Mouse (Mus musculus): ENCODE data around the gene Rhno1. TPM values are rescaled to one million over a fixed set of nuclear protein-coding genes. Genes with fewer than 3 reads are reported as not detected.
"Not testable (repeated sequence)": the region's sequence is repeated elsewhere in the genome, so short reads cannot be mapped to it uniquely, and the experiment has no call there.

Rhno1 gene
- polyA plus RNA-seq, 1 experiment from 2014 or later, result 192 TPM

- Histone ChIP-seq H3K9me3 (no peaks in the 10 kb centered on the region), H3K4me3 (no peak overlapping the region), H3K36me3 (replicated peaks) (peaks cover 14% of the 10 kb centered on the region), H3K27ac (no peak overlapping the region), H3K4me1 (no peaks in the 10 kb centered on the region), H3K27me3 (ENCODE audit: poor library complexity, severe bottlenecking) (no peaks in the 10 kb centered on the region)
- no peak for DNase-seq (ENCODE audit: extremely low spot score, low spot score)
- 84% methylated on average over 3 of the region's 3 CpGs for WGBS
Measured at GRCm38 (mm10) chr6:128381254-128381653, 18.5 kb upstream of the Rhno1 start.

- H3K27me3 ChIP-seq (ENCODE audit: poor library complexity, severe bottlenecking); H3K4me1 ChIP-seq; H3K27ac ChIP-seq; H3K9me3 ChIP-seq; H3K4me3 ChIP-seq; DNase-seq (ENCODE audit: extremely low spot score, low spot score): not testable (repeated sequence)
- H3K36me3 ChIP-seq (replicated peaks), result peaks cover 20% of the 10 kb centered on the region
- WGBS, result 76% methylated on average over 1 of the region's 1 CpGs
Measured at GRCm38 (mm10) chr6:128380594-128381167, 18.0 kb upstream of the Rhno1 start.

- WGBS, result 87% methylated on average over 16 of the region's 16 CpGs
- no peak for DNase-seq (ENCODE audit: extremely low spot score, low spot score)
- no peaks in the 10 kb centered on the region for H3K27me3 ChIP-seq (ENCODE audit: poor library complexity, severe bottlenecking)
- H3K9me3 ChIP-seq, result no peaks in the 10 kb centered on the region
- H3K4me1 ChIP-seq, result peaks cover 12% of the 10 kb centered on the region
- peaks cover 29% of the 10 kb centered on the region for H3K36me3 ChIP-seq (replicated peaks)
- no peak overlapping the region for H3K27ac ChIP-seq
- H3K4me3 ChIP-seq, result no peak overlapping the region
Measured at GRCm38 (mm10) chr6:128379636-128380035, 16.9 kb upstream of the Rhno1 start.

GRCm38 (mm10) chr6:128376371-128377085 lies 13.8 kb upstream of the Rhno1 start:
- peaks cover 60% of the 10 kb centered on the region for H3K36me3 ChIP-seq (replicated peaks)
- WGBS, result 93% methylated on average over 17 of the region's 17 CpGs

GRCm38 (mm10) chr6:128375192-128375591 lies 12.5 kb upstream of the Rhno1 start, which contains the start of the genes Tex52 and Gm44596:
Gene Tex52 (plus strand): TSS chr6:128375456.
Gene Gm44596 (plus strand): TSS chr6:128375503.
- no peak within 1 kb of the TSS for H3K4me3 ChIP-seq
- 17% methylated on average over 6 of the region's 6 CpGs for WGBS
- H3K27me3 ChIP-seq (ENCODE audit: poor library complexity, severe bottlenecking), result no peaks in the 10 kb centered on the region
- peak within 1 kb of the TSS; percentile 6; the same call in 1 of the 2 replicates for H3K27ac ChIP-seq
- peaks cover 29% of the 10 kb centered on the region for H3K4me1 ChIP-seq
- no peaks in the 10 kb centered on the region for H3K9me3 ChIP-seq
- peaks cover 73% of the 10 kb centered on the region for H3K36me3 ChIP-seq (replicated peaks)
- peak; percentile 52 for DNase-seq (ENCODE audit: extremely low spot score, low spot score)

More at GRCm38 (mm10) chr6:128376371-128377085, 13.8 kb upstream of the Rhno1 start:
- no peaks in the 10 kb centered on the region for H3K9me3 ChIP-seq
- H3K27me3 ChIP-seq (ENCODE audit: poor library complexity, severe bottlenecking), result no peaks in the 10 kb centered on the region
- H3K27ac ChIP-seq, result no peak overlapping the region
- peaks cover 29% of the 10 kb centered on the region for H3K4me1 ChIP-seq
- no peak overlapping the region for H3K4me3 ChIP-seq
- no peak for DNase-seq (ENCODE audit: extremely low spot score, low spot score)

- WGBS, result 96% methylated on average over 5 of the region's 5 CpGs
- Histone ChIP-seq H3K27me3 (ENCODE audit: poor library complexity, severe bottlenecking) (no peaks in the 10 kb centered on the region), H3K4me1 (peaks cover 25% of the 10 kb centered on the region), H3K27ac (no peak overlapping the region), H3K4me3 (no peak overlapping the region), H3K9me3 (no peaks in the 10 kb centered on the region), H3K36me3 (replicated peaks) (peaks cover 100% of the 10 kb centered on the region)
- no peak for DNase-seq (ENCODE audit: extremely low spot score, low spot score)
Measured at GRCm38 (mm10) chr6:128370040-128370439, 7.3 kb upstream of the Rhno1 start.

- Histone ChIP-seq H3K27ac (no peak overlapping the region), H3K4me1 (peaks cover 30% of the 10 kb centered on the region), H3K9me3 (no peaks in the 10 kb centered on the region), H3K27me3 (ENCODE audit: poor library complexity, severe bottlenecking) (no peaks in the 10 kb centered on the region), H3K4me3 (no peak overlapping the region), H3K36me3 (replicated peaks) (peaks cover 73% of the 10 kb centered on the region)
- WGBS, result 92% methylated on average over 5 of the region's 5 CpGs
- no peak for DNase-seq (ENCODE audit: extremely low spot score, low spot score)
Measured at GRCm38 (mm10) chr6:128366466-128366865, 3.8 kb upstream of the Rhno1 start.

- DNase-seq (ENCODE audit: extremely low spot score, low spot score), result no peak
- H3K36me3 ChIP-seq (replicated peaks), result peaks cover 65% of the 10 kb centered on the region
- peak overlapping the region; percentile 81; the same call in 1 of the 2 replicates for H3K4me3 ChIP-seq
- H3K27me3 ChIP-seq (ENCODE audit: poor library complexity, severe bottlenecking), result no peaks in the 10 kb centered on the region
- H3K4me1 ChIP-seq, result peaks cover 48% of the 10 kb centered on the region
- no peak overlapping the region for H3K27ac ChIP-seq
- no peaks in the 10 kb centered on the region for H3K9me3 ChIP-seq
- 88% methylated on average over 6 of the region's 6 CpGs for WGBS
Measured at GRCm38 (mm10) chr6:128364721-128365120, 2.0 kb upstream of the Rhno1 start.

- peak overlapping the region; percentile 97 for H3K27ac ChIP-seq
Measured at GRCm38 (mm10) chr6:128363007-128363825, 505 bp upstream of the Rhno1 start.

GRCm38 (mm10) chr6:128361901-128362300 lies 810 bp downstream of the Rhno1 start:
- peak overlapping the region; percentile 81 for H3K4me3 ChIP-seq
- DNase-seq (ENCODE audit: extremely low spot score, low spot score), result no peak
- WGBS, result 18% methylated on average over 9 of the region's 9 CpGs
- peaks cover 59% of the 10 kb centered on the region for H3K36me3 ChIP-seq (replicated peaks)
- H3K9me3 ChIP-seq, result no peaks in the 10 kb centered on the region
- peaks cover 50% of the 10 kb centered on the region for H3K4me1 ChIP-seq
- peak overlapping the region; percentile 97 for H3K27ac ChIP-seq
- H3K27me3 ChIP-seq (ENCODE audit: poor library complexity, severe bottlenecking), result no peaks in the 10 kb centered on the region

More at GRCm38 (mm10) chr6:128363007-128363825, 505 bp upstream of the Rhno1 start:
- H3K27me3 ChIP-seq (ENCODE audit: poor library complexity, severe bottlenecking), result no peaks in the 10 kb centered on the region
- peaks cover 50% of the 10 kb centered on the region for H3K4me1 ChIP-seq
- H3K4me3 ChIP-seq, result peak overlapping the region; percentile 81
- no peaks in the 10 kb centered on the region for H3K9me3 ChIP-seq
- 2% methylated on average over 46 of the region's 46 CpGs for WGBS
- DNase-seq (ENCODE audit: extremely low spot score, low spot score), result peak; percentile 71
- H3K36me3 ChIP-seq (replicated peaks), result peaks cover 59% of the 10 kb centered on the region

GRCm38 (mm10) chr6:128358999-128359398 lies 3.7 kb downstream of the Rhno1 start:
- peak; percentile 68 for DNase-seq (ENCODE audit: extremely low spot score, low spot score)
- 34% methylated on average over 2 of the region's 2 CpGs for WGBS
- Histone ChIP-seq H3K9me3 (no peaks in the 10 kb centered on the region), H3K27me3 (ENCODE audit: poor library complexity, severe bottlenecking) (no peaks in the 10 kb centered on the region), H3K4me1 (peaks cover 56% of the 10 kb centered on the region), H3K36me3 (replicated peaks) (peaks cover 37% of the 10 kb centered on the region), H3K27ac (no peak overlapping the region), H3K4me3 (no peak overlapping the region)

- Histone ChIP-seq H3K27ac (peak within 1 kb of the TSS; percentile 92), H3K36me3 (replicated peaks) (peaks cover 49% of the 10 kb centered on the region), H3K4me3 (peak within 1 kb of the TSS; percentile 87), H3K4me1 (peaks cover 39% of the 10 kb centered on the region), H3K27me3 (ENCODE audit: poor library complexity, severe bottlenecking) (no peaks in the 10 kb centered on the region), H3K9me3 (no peaks in the 10 kb centered on the region)
- under 1% methylated on average over 42 of the region's 42 CpGs for WGBS
- peak; percentile 98 for DNase-seq (ENCODE audit: extremely low spot score, low spot score)
Measured at GRCm38 (mm10) chr6:128355726-128356416, 6.8 kb downstream of the Rhno1 start, which contains the start of gene Tulp3. Gene Tulp3 (minus strand): TSS chr6:128355851.
